Mouse (Mus musculus) spleen, adult 2 months (tissue): ENCODE results near the gene Dpysl5. TPM values are rescaled to one million over a fixed set of nuclear protein-coding genes. Genes with fewer than 3 reads are reported as not detected.

Source experiments
- DNase-seq, 2 experiments: peaks; one replicate each; pipeline versions ENCODE4 v3.0.0 to v3.0.0-alpha.2; 2012 to 2021; ENCODE audit warnings: low spot score in 2 of 2, low read depth in 1 of 2
- H3K27ac ChIP-seq: fragments of 200-500 bp; 2 replicates; pipeline ENCODE4 v1.5.1; 2012; ENCODE audit warnings: low read length, inconsistent platforms; ENCODE audit not compliant: insufficient read depth
- H3K27me3 ChIP-seq: fragments of 200-500 bp; 2 replicates; pipeline ENCODE4 v1.6.1; 2012; ENCODE audit warnings: mild to moderate bottlenecking, moderate library complexity, low read length, inconsistent platforms; ENCODE audit not compliant: control insufficient read depth, insufficient read depth
- H3K36me3 ChIP-seq: fragments of 200-500 bp; 2 replicates; pipeline ENCODE4 v1.6.1; 2012; ENCODE audit warnings: mild to moderate bottlenecking, low read length, inconsistent platforms; ENCODE audit not compliant: control insufficient read depth, insufficient read depth
- H3K4me1 ChIP-seq: fragments of 200-500 bp; 2 replicates; pipeline ENCODE4 v1.6.1; 2011; ENCODE audit warnings: inconsistent platforms; ENCODE audit not compliant: control insufficient read depth, insufficient read depth, insufficient read length
- H3K4me3 ChIP-seq: fragments of 200-500 bp; 2 replicates; pipeline ENCODE4 v1.5.1; 2011; ENCODE audit warnings: mild to moderate bottlenecking, inconsistent platforms; ENCODE audit not compliant: insufficient read depth, insufficient read length; ENCODE audit errors: extremely low read depth
- CTCF ChIP-seq: fragments of 200-500 bp; IDR thresholded peaks from 2 replicates; pipeline ENCODE4 v1.5.1; 2011; ENCODE audit warnings: mild to moderate bottlenecking, inconsistent platforms; ENCODE audit not compliant: insufficient read depth, insufficient read length, insufficient replicate concordance; ENCODE audit errors: extremely low read depth
- POLR2A ChIP-seq: fragments of 200-500 bp; IDR thresholded peaks from 2 replicates; pipeline ENCODE4 v1.6.1; 2011; ENCODE audit warnings: low read depth, low read length, inconsistent platforms
- WGBS: fragments of 180-500 bp; shearing (Covaris S2); methylation state at CpG from one replicate; pipeline ENCODE4 v1.1.7; 2018; 5-methylcytosine and 5-hydroxymethylcytosine counted together
- polyA plus RNA-seq: library from polyadenylated mRNA; depleted of rRNA; stranded (reverse); fragments of >200 nt; gene quantifications from 2 replicates; pipeline ENCODE4 v1.2.3, GENCODE M21; 2012

Gene Dpysl5
- polyA plus RNA-seq, 1 experiment: 0.06 TPM

DNA sequence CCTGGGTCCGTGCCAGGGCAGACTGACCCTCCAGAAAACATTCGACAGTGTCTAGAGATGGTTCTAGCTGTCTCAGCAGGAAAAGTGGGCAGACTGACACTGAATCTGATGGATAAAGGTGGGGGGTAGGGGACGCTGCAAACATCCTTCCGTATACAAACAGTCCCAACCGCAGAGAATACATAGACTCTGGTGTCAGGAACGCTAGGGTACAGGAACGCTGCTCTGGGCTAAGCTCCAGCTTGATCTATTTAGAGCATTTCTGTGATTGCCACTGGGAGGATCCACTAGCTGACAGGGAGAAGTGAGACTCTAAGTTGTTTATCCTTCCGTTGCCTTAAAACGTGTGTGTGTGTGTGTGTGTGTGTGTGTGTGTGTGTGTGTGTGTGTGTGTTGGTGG, 69.3 kb downstream of the Dpysl5 start:
- H3K27ac ChIP-seq: no peak overlapping the region
- 78% methylated on average over 9 of the region's 9 CpGs for WGBS
- no peak for DNase-seq
- no peak for TF ChIP-seq CTCF
- TF ChIP-seq POLR2A: no peak
- H3K27me3 ChIP-seq: no peaks in the 10 kb centered on the region
- H3K4me1 ChIP-seq: no peaks in the 10 kb centered on the region
- H3K36me3 ChIP-seq: no peaks in the 10 kb centered on the region
- no peak overlapping the region for H3K4me3 ChIP-seq

GRCm38 (mm10) chr5:30781147-30781546, 69.8 kb downstream of the Dpysl5 start:
- DNase-seq: no peak
- Histone ChIP-seq H3K27ac (no peak overlapping the region), H3K36me3 (no peaks in the 10 kb centered on the region), H3K27me3 (no peaks in the 10 kb centered on the region), H3K4me1 (no peaks in the 10 kb centered on the region), H3K4me3 (no peak overlapping the region)
- 69% methylated on average over 3 of the region's 3 CpGs for WGBS
- TF ChIP-seq POLR2A (no peak), CTCF (no peak)

- H3K36me3 ChIP-seq: no peaks in the 10 kb centered on the region
- 61% methylated on average over 5 of the region's 5 CpGs for WGBS
- H3K4me1 ChIP-seq: no peaks in the 10 kb centered on the region
- no peaks in the 10 kb centered on the region for H3K27me3 ChIP-seq
- no peak overlapping the region for H3K27ac ChIP-seq
- H3K4me3 ChIP-seq: no peak overlapping the region
- no peak for TF ChIP-seq CTCF
- no peak for TF ChIP-seq POLR2A
- DNase-seq: no peak
These were observed 76.0 kb downstream of the Dpysl5 start for GRCm38 (mm10) chr5:30787381-30787780.

- no peak for TF ChIP-seq POLR2A
- no peak for TF ChIP-seq CTCF
- Histone ChIP-seq H3K36me3 (no peaks in the 10 kb centered on the region), H3K4me1 (no peaks in the 10 kb centered on the region), H3K27me3 (no peaks in the 10 kb centered on the region), H3K27ac (no peak overlapping the region), H3K4me3 (no peak overlapping the region)
- no peak for DNase-seq
- WGBS: 83% methylated on average over 3 of the region's 3 CpGs
These were observed 78.7 kb downstream of the Dpysl5 start for GRCm38 (mm10) chr5:30790047-30790446.

GRCm38 (mm10) chr5:30796125-30796524, 84.8 kb downstream of the Dpysl5 start:
- 11% methylated on average over 12 of the region's 12 CpGs for WGBS
- Histone ChIP-seq H3K36me3 (no peaks in the 10 kb centered on the region), H3K4me3 (no peak overlapping the region), H3K4me1 (no peaks in the 10 kb centered on the region), H3K27ac (no peak overlapping the region), H3K27me3 (no peaks in the 10 kb centered on the region)
- peak in 1 of 2 experiments; percentile 59 for DNase-seq
- peak; percentile 72 for TF ChIP-seq CTCF
- TF ChIP-seq POLR2A: no peak

DNA sequence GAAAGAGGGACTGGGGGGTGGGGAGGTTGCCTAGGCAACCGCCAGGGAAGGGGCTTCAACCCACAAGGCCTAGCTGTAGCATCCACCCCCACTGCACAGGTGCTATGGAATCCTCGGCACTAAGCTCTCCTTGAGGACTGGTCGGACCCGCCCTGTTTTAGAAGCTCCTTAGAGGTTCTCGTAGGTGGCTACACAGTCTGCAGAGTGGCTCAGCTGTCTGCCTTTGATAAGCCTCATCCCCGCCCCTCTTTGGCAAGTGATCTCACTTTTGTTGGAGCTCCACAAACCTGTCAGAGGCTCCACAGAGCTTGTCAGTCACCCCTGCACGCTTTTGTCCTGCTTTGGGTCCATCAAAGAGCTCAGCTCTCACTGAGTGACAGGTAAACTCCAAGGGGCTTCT, 86.1 kb downstream of the Dpysl5 start:
- Histone ChIP-seq H3K4me1 (no peaks in the 10 kb centered on the region), H3K27me3 (no peaks in the 10 kb centered on the region), H3K4me3 (no peak overlapping the region), H3K36me3 (no peaks in the 10 kb centered on the region), H3K27ac (no peak overlapping the region)
- no peak for TF ChIP-seq CTCF
- no peak for TF ChIP-seq POLR2A
- 75% methylated on average over 7 of the region's 7 CpGs for WGBS
- no peak for DNase-seq

- H3K4me1 ChIP-seq: no peaks in the 10 kb centered on the region
- no peak for DNase-seq
- TF ChIP-seq POLR2A (no peak), CTCF (no peak)
- H3K4me3 ChIP-seq: no peak overlapping the region
- no peak overlapping the region for H3K27ac ChIP-seq
- WGBS: 78% methylated on average over 8 of the region's 8 CpGs
- H3K27me3 ChIP-seq: no peaks in the 10 kb centered on the region
- H3K36me3 ChIP-seq: no peaks in the 10 kb centered on the region
These were observed 86.6 kb downstream of the Dpysl5 start for GRCm38 (mm10) chr5:30797982-30798381.
